Mouse (Mus musculus) lung, postnatal 0 days (tissue): ENCODE measurements at regions not wholly inside any gene's neighbourhood (a gene's known extent, or its start where the extent isn't known, plus 50 kb on each side); places are given as distances from the start of the nearest gene placed in this dataset.

Experiments used
- ATAC-seq: fragments of 200-750 bp; cut with Nextera tagmentation; 2 replicates; pipeline ENCODE4 v1.8.0; 2017; ENCODE audit warnings: moderate library complexity
- DNase-seq: peaks from one replicate; pipeline ENCODE4 v3.0.0-alpha.2; 2016; ENCODE audit warnings: low spot score
- H3K27ac ChIP-seq: fragments of 300-500 bp; sonication (generic); 2 replicates; pipeline ENCODE4 v1.5.1; 2014; ENCODE audit warnings: antibody characterized with exemption, mild to moderate bottlenecking, low read length, mixed read lengths
- H3K27me3 ChIP-seq: fragments of 300-500 bp; sonication (generic); replicated peaks from 2 replicates; pipeline ENCODE4 v1.6.1; 2014; ENCODE audit warnings: low read length, mixed read lengths; ENCODE audit not compliant: insufficient read depth
- H3K36me3 ChIP-seq: fragments of 300-500 bp; sonication (generic); 2 replicates; pipeline ENCODE4 v1.6.1; 2014; ENCODE audit warnings: low read length, mixed read lengths; ENCODE audit not compliant: insufficient read depth
- H3K4me1 ChIP-seq: fragments of 300-500 bp; sonication (generic); 2 replicates; pipeline ENCODE4 v1.6.1; 2014; ENCODE audit warnings: antibody characterized with exemption, low read depth, low read length, mixed read lengths; ENCODE audit not compliant: insufficient read depth
- H3K4me2 ChIP-seq: fragments of 300-500 bp; sonication (generic); replicated peaks from 2 replicates; pipeline ENCODE4 v1.6.1; 2014; ENCODE audit warnings: low read depth, mild to moderate bottlenecking, low read length, moderate library complexity, mixed read lengths
- H3K4me3 ChIP-seq: fragments of 300-500 bp; sonication (generic); 2 replicates; pipeline ENCODE4 v1.5.1; 2014; ENCODE audit warnings: low read depth, low read length
- H3K9ac ChIP-seq: fragments of 300-500 bp; sonication (generic); replicated peaks from 2 replicates; pipeline ENCODE4 v1.6.1; 2014; ENCODE audit warnings: low read depth, mild to moderate bottlenecking
- H3K9me3 ChIP-seq: fragments of 300-500 bp; sonication (generic); 2 replicates; pipeline ENCODE4 v1.6.1; 2016; ENCODE audit warnings: low read length, mixed read lengths
- CTCF ChIP-seq: IDR thresholded peaks from 2 replicates; pipeline ENCODE4 v1.5.1; 2016; ENCODE audit warnings: antibody characterized with exemption, mild to moderate bottlenecking
- EP300 ChIP-seq: IDR thresholded peaks from 2 replicates; pipeline ENCODE4 v1.6.1; 2016; ENCODE audit warnings: antibody characterized with exemption, mild to moderate bottlenecking, control low read depth
- WGBS: fragments of 180-500 bp; shearing (Covaris S2); extraction: QIAGEN DNeasy Blood & Tissue Kit; methylation state at CpG from one replicate; pipeline ENCODE4 v1.1.7; 2014; 5-methylcytosine and 5-hydroxymethylcytosine counted together

GRCm38 (mm10) chr8:103983860-103984594, 117.4 kb upstream of the Cdh5 start:
- Histone ChIP-seq H3K27ac (no peak overlapping the region), H3K36me3 (no peaks in the 10 kb centered on the region), H3K9ac (no peak overlapping the region), H3K4me2 (no peak overlapping the region), H3K4me1 (no peaks in the 10 kb centered on the region), H3K4me3 (no peak overlapping the region), H3K27me3 (no peaks in the 10 kb centered on the region), H3K9me3 (no peaks in the 10 kb centered on the region)
- ATAC-seq = no peak
- 69% methylated on average over 11 of the region's 11 CpGs for WGBS
- TF ChIP-seq CTCF (no peak), EP300 (no peak)
- DNase-seq = no peak

- no peaks in the 10 kb centered on the region for H3K27me3 ChIP-seq
- no peak for DNase-seq
- H3K9ac ChIP-seq = no peak overlapping the region
- H3K4me3 ChIP-seq = no peak overlapping the region
- 83% methylated on average over 2 of the region's 2 CpGs for WGBS
- H3K9me3 ChIP-seq = no peaks in the 10 kb centered on the region
- no peak for ATAC-seq
- no peak for TF ChIP-seq EP300
- TF ChIP-seq CTCF = no peak
- H3K4me2 ChIP-seq = no peak overlapping the region
- no peaks in the 10 kb centered on the region for H3K36me3 ChIP-seq
- no peaks in the 10 kb centered on the region for H3K4me1 ChIP-seq
- H3K27ac ChIP-seq = no peak overlapping the region
Measured at GRCm38 (mm10) chr8:103985640-103986039, 115.8 kb upstream of the Cdh5 start.

GRCm38 (mm10) chr8:103993897-103994296, 107.5 kb upstream of the Cdh5 start:
- Histone ChIP-seq H3K9me3 (no peaks in the 10 kb centered on the region), H3K9ac (no peak overlapping the region), H3K27me3 (no peaks in the 10 kb centered on the region), H3K4me2 (no peak overlapping the region), H3K36me3 (no peaks in the 10 kb centered on the region), H3K27ac (no peak overlapping the region), H3K4me1 (no peaks in the 10 kb centered on the region), H3K4me3 (no peak overlapping the region)
- WGBS = 83% methylated on average over 2 of the region's 2 CpGs
- TF ChIP-seq EP300 (no peak), CTCF (no peak)
- DNase-seq (no peak), ATAC-seq (no peak)

DNA sequence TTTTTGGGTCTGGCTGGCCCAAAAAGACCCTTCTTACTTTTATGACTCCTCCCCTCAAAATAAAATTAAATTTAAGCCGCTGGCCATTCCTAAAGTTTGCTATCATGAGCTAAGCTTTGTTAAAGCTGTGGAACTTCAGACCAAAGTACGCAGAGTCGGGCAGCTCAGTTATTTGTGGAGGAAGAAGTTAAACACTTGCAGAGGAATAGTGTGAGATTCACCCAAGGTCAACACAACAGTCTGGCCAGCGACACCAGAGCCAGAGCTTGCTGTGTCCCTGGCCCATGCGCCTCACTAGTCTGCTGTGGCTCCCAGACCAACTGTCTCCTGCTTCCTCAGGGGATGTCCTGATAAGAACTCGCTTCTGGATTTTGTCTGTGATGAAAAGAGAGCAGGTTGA, 103.3 kb upstream of the Cdh5 start:
- Histone ChIP-seq H3K36me3 (no peaks in the 10 kb centered on the region), H3K9me3 (no peaks in the 10 kb centered on the region), H3K27me3 (no peaks in the 10 kb centered on the region), H3K4me3 (no peak overlapping the region), H3K4me1 (no peaks in the 10 kb centered on the region; the same call in 1 of the 2 replicates), H3K27ac (no peak overlapping the region), H3K9ac (no peak overlapping the region), H3K4me2 (no peak overlapping the region)
- DNase-seq (no peak), ATAC-seq (no peak)
- WGBS = 62% methylated on average over 6 of the region's 6 CpGs
- no peak for TF ChIP-seq CTCF
- TF ChIP-seq EP300 = no peak

DNA sequence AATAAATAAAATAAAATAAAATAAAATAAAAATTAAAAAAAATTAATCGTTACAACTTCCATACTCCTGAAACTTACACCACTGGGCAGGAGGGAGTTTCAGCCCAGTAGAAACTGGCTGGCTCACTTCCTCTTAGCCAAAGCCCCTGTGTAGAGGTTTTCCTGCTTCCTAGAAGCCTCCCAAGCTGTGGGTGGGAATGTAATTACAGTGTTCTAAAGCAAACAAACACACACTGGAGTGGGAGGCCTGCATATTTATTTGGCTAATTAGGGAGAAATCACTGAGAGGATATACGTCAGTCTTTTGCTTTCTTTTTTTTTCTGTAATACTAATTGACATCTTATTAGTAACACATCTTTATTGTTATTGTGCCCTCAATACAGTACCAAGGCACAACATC, 94.2 kb upstream of the Cdh5 start:
- DNase-seq (no peak), ATAC-seq (no peak)
- WGBS = 68% methylated on average over 2 of the region's 2 CpGs
- TF ChIP-seq CTCF (no peak), EP300 (no peak)
- no peak overlapping the region for H3K4me3 ChIP-seq
- H3K4me2 ChIP-seq = no peak overlapping the region
- H3K9ac ChIP-seq = no peak overlapping the region
- H3K27me3 ChIP-seq = no peaks in the 10 kb centered on the region
- no peaks in the 10 kb centered on the region for H3K36me3 ChIP-seq
- no peak overlapping the region for H3K27ac ChIP-seq
- no peaks in the 10 kb centered on the region for H3K4me1 ChIP-seq
- H3K9me3 ChIP-seq = no peaks in the 10 kb centered on the region

DNA sequence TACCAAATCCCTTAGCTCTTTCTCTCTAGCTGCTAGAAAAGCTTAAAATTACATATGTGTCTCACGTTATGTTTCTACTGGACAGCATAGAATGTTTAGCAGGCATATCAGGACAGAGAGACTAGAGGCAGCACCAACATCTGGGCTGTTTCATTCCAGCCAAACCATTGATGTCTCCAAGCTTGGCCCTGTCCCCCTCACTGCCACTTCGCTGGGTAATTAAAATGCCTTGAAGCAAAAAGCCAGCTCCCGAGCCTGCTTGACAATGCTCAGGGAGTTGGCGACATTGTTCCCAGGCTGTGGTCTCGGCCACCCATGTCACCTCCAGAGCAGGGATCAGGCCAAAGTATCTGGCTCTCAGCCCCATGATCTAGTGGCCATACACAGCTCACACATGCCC, 92.7 kb upstream of the Cdh5 start:
- Histone ChIP-seq H3K4me1 (no peaks in the 10 kb centered on the region), H3K9me3 (no peaks in the 10 kb centered on the region), H3K4me2 (no peak overlapping the region), H3K9ac (no peak overlapping the region), H3K4me3 (no peak overlapping the region), H3K36me3 (no peaks in the 10 kb centered on the region), H3K27ac (no peak overlapping the region), H3K27me3 (no peaks in the 10 kb centered on the region)
- DNase-seq (no peak), ATAC-seq (no peak; the same call in 1 of the 2 replicates)
- 58% methylated on average over 5 of the region's 5 CpGs for WGBS
- no peak for TF ChIP-seq EP300
- no peak for TF ChIP-seq CTCF
